Mouse (Mus musculus) hindbrain, embryonic 10.5 days (tissue): ENCODE results near the gene Map2k7. TPM values are rescaled to one million over a fixed set of nuclear protein-coding genes. Genes with fewer than 3 reads are reported as not detected.
A peak's percentile ranks its signal among the peaks of the same experiment; 100 is the strongest.

Source experiments
- DNase-seq: peaks from one replicate; pipeline ENCODE4 v3.0.0-alpha.2; 2017; ENCODE audit warnings: low spot score
- H3K27ac ChIP-seq: fragments of 300-500 bp; sonication (generic); 2 replicates; pipeline ENCODE4 v1.5.1; 2016; ENCODE audit warnings: mild to moderate bottlenecking, moderate library complexity
- H3K27me3 ChIP-seq: fragments of 300-500 bp; sonication (generic); 2 replicates; pipeline ENCODE4 v1.6.1; 2016; ENCODE audit warnings: mild to moderate bottlenecking; ENCODE audit not compliant: poor library complexity, insufficient read depth, severe bottlenecking
- H3K36me3 ChIP-seq: fragments of 300-500 bp; sonication (generic); 2 replicates; pipeline ENCODE4 v1.6.1; 2016; ENCODE audit warnings: mild to moderate bottlenecking, moderate library complexity
- H3K4me1 ChIP-seq: fragments of 300-500 bp; sonication (generic); replicated peaks from 2 replicates; pipeline ENCODE4 v1.6.1; 2016; ENCODE audit warnings: mild to moderate bottlenecking
- H3K4me3 ChIP-seq: fragments of 300-500 bp; sonication (generic); 2 replicates; pipeline ENCODE4 v1.5.1; 2016; ENCODE audit warnings: mild to moderate bottlenecking, moderate library complexity
- H3K9me3 ChIP-seq: fragments of 300-500 bp; sonication (generic); 2 replicates; pipeline ENCODE4 v1.6.1; 2016; ENCODE audit warnings: mild to moderate bottlenecking, moderate library complexity
- WGBS: fragments of 180-500 bp; shearing (Covaris S2); methylation state at CpG from one replicate; pipeline ENCODE4 v1.1.7; 2016; 5-methylcytosine and 5-hydroxymethylcytosine counted together
- polyA plus RNA-seq: library from polyadenylated mRNA; unstranded; fragments of >200 nt; fragmentation: Nextera tagmentation; extraction: Ambion mirVana; gene quantifications from 2 replicates; pipeline ENCODE4 v1.2.1, GENCODE M21; 2016

The Map2k7 gene
- polyA plus RNA-seq, 1 experiment from 2014 or later, result 39.4 TPM

DNA sequence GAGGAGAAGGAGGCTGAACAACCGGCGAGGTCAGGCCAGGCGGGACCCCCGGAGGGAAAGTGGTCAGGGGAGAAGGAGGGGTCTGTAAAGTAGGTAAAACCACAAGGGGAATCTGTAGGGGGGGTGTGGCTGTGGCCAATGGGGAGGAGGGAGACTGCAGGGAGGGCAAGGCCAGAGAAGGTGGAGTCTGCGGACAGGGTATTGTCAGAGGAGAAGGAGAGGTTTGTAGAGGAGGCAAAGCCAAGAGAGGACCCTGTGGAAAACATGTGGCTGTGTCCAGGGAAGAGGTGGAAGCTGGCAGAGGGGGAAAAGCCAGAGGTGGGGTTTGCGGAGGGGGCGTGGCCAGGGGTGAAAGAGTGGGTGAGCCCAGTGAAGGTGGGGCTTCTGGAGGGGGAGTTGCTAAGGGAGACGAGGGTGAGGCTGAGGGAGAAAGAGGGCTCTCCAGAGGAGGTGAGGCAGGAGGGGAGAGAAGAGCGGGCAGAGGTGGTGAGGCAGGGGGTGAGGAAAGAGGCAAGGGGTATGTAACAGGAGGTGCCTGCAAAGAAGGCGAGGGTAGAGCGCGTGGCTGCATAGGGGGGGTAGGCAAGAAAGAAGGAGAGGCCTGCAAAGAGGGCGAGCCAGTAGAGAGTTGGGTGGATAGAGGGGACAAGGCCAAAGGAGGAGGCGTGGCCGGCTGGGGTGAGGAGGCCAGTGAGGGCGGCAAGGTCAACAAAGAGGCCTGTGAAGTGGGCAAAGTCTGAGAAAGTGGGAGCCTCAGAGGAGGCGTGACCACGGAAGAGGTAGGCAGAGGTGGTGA lies 25.1 kb upstream of the Map2k7 start:
- DNase-seq, result peak; percentile 48
- 2% methylated on average over 18 of the region's 18 CpGs for WGBS
- H3K36me3 ChIP-seq, result peaks cover 31% of the 10 kb centered on the region
- H3K9me3 ChIP-seq, result peaks cover 4% of the 10 kb centered on the region; the same call in 1 of the 2 replicates
- H3K4me1 ChIP-seq, result peaks cover 51% of the 10 kb centered on the region
- H3K4me3 ChIP-seq, result peak overlapping the region; percentile 50
- peak overlapping the region; percentile 77 for H3K27ac ChIP-seq
- H3K27me3 ChIP-seq, result peaks cover 67% of the 10 kb centered on the region

DNA sequence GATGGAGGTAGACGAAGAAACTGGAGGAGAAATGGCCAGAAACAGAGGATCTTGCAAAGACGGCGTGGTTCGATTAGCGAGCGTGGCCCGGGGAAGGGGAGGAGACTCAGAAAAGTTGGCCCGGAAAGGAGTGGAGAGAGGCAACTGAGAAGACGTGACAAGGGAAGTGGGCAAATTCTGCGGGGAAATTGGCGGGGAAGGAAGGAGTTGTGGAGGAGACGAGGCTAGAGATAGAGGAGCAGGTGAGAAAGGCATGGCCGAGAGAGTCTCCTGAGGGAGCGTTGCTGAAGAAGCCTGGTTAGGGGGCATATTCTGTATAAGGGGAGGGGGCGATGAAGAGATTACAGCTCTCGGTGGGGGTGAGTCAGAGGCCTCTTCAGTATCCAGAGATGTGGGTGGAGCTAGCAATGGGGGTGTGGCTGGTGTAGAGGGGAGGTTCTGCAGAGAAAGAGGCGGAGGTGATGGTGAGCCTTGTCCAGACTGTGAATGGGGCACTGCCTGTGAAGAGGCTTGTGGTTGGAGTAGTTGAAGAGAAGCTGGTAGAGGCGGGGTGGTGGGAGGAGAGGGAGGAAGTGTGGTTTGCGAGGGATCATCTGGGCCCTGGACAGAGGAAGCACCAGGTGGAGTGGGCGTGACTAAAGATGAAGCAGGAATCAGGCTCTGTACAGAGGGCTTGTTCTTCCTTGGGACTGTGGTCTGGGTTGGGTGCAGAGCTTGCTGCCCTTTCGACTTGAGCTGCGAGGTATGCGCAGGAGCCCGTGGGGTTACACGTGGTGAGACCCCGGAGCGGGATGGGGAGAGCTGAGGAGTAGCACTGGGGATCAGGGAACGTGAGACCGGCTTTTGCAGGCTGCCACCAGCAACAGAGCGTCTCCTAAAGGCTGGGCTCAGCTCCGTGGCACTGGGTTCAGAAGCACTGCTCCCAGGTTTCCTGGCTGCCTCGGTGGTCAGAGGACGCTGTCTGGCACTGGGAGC lies 24.2 kb upstream of the Map2k7 start:
- H3K27ac ChIP-seq, result peak overlapping the region; percentile 77
- H3K36me3 ChIP-seq, result peaks cover 27% of the 10 kb centered on the region
- H3K27me3 ChIP-seq, result peaks cover 66% of the 10 kb centered on the region
- H3K9me3 ChIP-seq, result peaks cover 3% of the 10 kb centered on the region; the same call in 1 of the 2 replicates
- H3K4me3 ChIP-seq, result peak overlapping the region; percentile 50
- H3K4me1 ChIP-seq, result peaks cover 51% of the 10 kb centered on the region
- WGBS, result 8% methylated on average over 33 of the region's 33 CpGs
- peak; percentile 44 for DNase-seq

DNA sequence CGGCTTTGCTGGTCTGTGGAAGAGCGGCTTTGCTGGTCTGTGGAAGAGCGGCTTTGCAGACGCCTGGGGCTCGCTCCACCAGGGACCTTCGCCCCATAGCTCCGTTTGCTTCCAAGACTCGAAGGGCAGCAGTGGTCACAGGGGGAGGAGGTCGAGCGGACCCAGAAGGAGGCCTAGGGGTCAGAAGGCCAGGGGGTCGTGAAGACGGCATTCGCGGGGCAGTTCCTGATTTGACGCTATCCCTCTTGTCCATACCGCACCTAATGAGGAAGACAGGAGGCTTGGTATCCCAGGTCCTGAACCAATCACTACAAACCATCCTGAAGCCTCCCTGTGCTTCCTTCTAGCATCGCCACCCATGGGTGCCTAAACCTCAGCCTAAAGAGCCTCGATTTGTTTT lies 22.2 kb upstream of the Map2k7 start:
- DNase-seq, result no peak

DNA sequence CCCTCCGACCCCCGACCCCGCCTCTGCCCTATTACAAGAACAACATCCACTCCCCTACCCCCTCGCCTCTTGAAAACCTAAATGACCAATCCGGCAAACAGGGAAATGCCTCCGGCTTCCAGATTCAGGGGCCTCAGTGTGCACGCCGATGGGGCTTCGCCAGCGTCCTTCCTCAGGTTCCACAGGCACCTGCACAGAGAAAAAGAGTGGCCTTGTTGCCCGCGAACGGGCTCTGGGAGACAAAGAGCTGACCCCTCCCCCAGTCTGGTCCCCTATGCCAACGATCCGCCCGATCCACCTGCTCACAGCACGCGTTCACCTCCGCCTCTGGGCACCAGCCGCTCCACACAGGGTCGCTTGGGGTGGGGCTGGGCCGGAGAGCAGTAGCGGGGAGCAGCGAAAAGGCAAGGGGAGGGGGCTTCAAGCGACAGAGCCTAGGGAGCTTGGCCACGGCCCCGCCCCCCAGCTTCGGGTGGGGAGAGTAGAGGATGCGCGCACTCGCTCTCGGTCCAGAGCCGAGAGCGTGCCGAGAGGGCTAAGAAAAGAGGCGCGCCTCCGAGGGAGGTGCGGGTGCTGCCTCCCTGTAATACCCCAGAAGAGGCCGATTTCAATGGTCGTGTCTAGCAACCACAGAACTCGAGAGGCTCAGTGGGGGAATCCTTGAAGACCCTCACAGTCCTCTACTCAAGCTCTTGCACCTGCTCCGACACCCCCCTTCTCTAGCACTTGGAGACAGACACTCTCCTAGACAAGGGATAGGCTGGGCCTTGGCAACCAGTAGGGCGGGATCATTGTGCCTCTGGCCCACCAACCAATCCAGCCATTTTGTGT lies 21.5 kb upstream of the Map2k7 start, which contains the start of gene Prr36:
TSS of gene Prr36 (minus strand) at position 669 of the 831 bp plus-strand sequence.
- Histone ChIP-seq H3K27ac (peak within 1 kb of the TSS; percentile 94), H3K36me3 (peaks cover 6% of the 10 kb centered on the region; the same call in 1 of the 2 replicates), H3K9me3 (no peaks in the 10 kb centered on the region), H3K4me1 (peaks cover 51% of the 10 kb centered on the region), H3K27me3 (peaks cover 66% of the 10 kb centered on the region), H3K4me3 (peak within 1 kb of the TSS; percentile 70)
- WGBS, result 1% methylated on average over 44 of the region's 44 CpGs
- peak; percentile 84 for DNase-seq

More for the DNA sequence above, 22.2 kb upstream of the Map2k7 start:
- Histone ChIP-seq H3K4me3 (peak overlapping the region; percentile 70), H3K36me3 (peaks cover 7% of the 10 kb centered on the region; the same call in 1 of the 2 replicates), H3K9me3 (no peaks in the 10 kb centered on the region), H3K27ac (peak overlapping the region; percentile 94), H3K27me3 (peaks cover 70% of the 10 kb centered on the region), H3K4me1 (peaks cover 51% of the 10 kb centered on the region)
- WGBS, result 4% methylated on average over 18 of the region's 18 CpGs

DNA sequence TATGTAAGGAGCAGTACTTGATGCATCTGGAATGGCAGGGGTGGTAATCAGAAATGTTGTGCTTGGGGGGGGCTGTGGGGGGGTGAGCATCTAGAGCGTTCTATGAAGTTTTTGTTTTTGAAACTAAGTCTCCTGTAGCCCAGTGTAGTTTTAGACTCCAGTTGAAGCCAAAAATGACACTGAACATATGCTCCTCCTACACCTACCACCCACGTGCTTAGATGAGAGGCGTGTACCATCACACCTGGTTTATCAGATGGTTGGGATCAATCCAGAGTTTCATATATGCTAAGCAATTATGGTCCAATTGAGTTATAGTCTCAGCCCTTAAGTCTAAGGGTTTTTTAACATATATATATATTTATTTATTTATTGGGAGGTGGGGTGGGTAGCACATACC lies 18.9 kb upstream of the Map2k7 start:
- Histone ChIP-seq H3K27me3 (peaks cover 43% of the 10 kb centered on the region), H3K9me3 (no peaks in the 10 kb centered on the region), H3K4me1 (peaks cover 30% of the 10 kb centered on the region), H3K27ac (no peak overlapping the region), H3K36me3 (peaks cover 4% of the 10 kb centered on the region; the same call in 1 of the 2 replicates), H3K4me3 (no peak overlapping the region)
- 87% methylated on average over 3 of the region's 3 CpGs for WGBS
- DNase-seq, result no peak

DNA sequence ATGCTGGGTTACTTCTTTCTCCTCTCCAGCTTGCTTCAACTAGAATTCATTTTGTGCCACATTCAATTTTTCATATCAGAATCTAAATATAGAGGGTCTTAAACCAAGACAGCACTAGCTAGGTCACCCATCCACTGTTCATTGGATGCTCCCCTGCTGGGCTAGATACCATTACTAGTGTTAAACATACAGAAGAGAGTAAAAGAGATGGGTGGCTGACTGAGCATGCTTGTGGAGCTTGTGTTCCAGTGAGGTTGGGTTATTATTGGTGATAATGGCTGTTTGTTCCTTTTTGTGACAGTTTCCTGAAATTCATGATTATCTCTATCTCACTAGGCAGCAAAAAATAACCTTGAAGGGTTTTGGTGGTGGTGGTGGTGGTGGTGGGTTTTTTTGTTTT lies 16.5 kb upstream of the Map2k7 start:
- Histone ChIP-seq H3K27me3 (peaks cover 37% of the 10 kb centered on the region), H3K9me3 (no peaks in the 10 kb centered on the region), H3K27ac (no peak overlapping the region), H3K4me1 (peaks cover 13% of the 10 kb centered on the region), H3K36me3 (no peaks in the 10 kb centered on the region), H3K4me3 (no peak overlapping the region)
- DNase-seq, result no peak

DNA sequence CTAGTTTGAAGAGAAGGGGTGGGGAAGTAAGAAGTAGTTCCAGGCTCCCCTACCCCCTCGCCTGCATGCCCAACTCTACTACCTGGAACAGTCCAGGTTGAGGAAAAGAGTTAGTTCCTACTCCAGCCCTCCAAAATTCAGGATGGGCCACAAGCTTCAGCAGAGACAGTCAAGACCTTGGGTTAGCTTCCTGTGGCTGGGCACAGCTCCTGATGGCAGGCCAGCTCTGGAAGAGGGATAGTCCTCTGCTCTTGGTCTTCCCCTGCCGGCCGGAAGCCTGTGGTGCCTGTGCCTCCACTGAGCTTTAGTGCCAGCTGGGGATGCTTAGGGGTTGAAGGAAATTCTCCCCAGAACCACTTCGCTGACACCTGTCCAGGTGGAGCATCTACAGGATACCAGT lies 12.2 kb upstream of the Map2k7 start:
- no peak for DNase-seq
- Histone ChIP-seq H3K9me3 (no peaks in the 10 kb centered on the region), H3K4me3 (peak overlapping the region; percentile 39), H3K4me1 (peaks cover 7% of the 10 kb centered on the region), H3K27me3 (peaks cover 49% of the 10 kb centered on the region), H3K27ac (no peak overlapping the region), H3K36me3 (no peaks in the 10 kb centered on the region)
- WGBS, result 25% methylated on average over 4 of the region's 4 CpGs

DNA sequence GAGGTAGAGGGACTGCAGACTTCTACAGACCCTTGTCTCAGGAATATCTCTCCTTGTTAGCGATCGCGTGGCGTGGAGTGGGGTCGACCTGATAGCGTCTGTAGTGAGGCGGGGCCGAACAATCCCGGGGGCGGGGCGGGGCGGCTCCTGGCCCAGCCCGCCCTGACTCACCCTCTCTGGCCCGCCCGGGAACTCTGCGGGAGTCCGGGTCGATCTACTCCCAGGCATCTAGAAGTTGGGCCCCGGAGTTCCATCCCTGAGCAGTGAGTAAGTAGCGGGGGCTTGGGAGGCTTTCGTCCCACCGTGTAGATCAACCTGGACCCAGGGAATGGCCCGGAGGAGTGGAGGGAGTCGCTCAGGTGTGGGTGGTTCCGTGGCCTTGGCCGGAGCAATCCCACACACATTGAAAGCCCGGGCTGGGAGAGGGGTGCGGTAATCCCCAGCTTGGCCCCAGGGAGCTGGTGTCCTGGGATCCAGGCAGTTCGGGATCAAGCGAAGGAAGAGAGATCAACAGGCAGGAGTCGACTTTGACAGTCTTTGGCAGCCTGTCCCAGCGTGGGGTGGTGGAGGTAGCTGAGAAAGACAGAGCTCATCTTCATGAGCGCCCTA lies 11.7 kb upstream of the Map2k7 start, which contains the start of gene Lrrc8e:
TSS of gene Lrrc8e (plus strand) at position 89 of the 609 bp plus-strand sequence.
- peaks cover 50% of the 10 kb centered on the region for H3K27me3 ChIP-seq
- no peaks in the 10 kb centered on the region for H3K9me3 ChIP-seq
- no peak for DNase-seq
- H3K4me3 ChIP-seq, result peak within 1 kb of the TSS; percentile 39
- no peaks in the 10 kb centered on the region for H3K36me3 ChIP-seq
- 5% methylated on average over 33 of the region's 33 CpGs for WGBS
- 0 out of 2 replicates have a peak within 1 kb of the TSS, but pooled peaks have one; percentile 0 for H3K27ac ChIP-seq
- peaks cover 7% of the 10 kb centered on the region for H3K4me1 ChIP-seq

DNA sequence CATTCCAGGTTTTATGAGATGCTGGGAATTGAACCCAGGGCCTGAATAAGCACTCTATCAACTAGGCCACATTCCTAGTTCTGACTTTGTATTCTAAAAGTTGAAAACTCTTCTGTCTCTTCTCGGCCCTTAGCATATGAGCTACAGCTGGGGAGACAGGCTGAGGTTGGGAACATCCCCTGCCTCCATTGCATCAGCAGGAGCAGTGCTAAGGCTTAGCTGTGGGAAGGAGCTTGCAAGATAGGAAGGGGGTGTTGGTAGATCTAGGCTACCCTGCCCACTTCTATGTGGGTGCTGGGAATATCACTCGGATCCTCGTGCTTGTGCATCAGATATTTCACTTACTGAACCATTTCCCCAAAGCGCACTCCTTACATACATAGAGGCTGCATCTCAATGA lies 10.6 kb upstream of the Map2k7 start:
- peaks cover 7% of the 10 kb centered on the region for H3K4me1 ChIP-seq
- no peak overlapping the region for H3K27ac ChIP-seq
- H3K27me3 ChIP-seq, result peaks cover 50% of the 10 kb centered on the region
- no peak overlapping the region for H3K4me3 ChIP-seq
- H3K36me3 ChIP-seq, result no peaks in the 10 kb centered on the region
- 94% methylated on average over 4 of the region's 4 CpGs for WGBS
- DNase-seq, result no peak
- no peaks in the 10 kb centered on the region for H3K9me3 ChIP-seq

DNA sequence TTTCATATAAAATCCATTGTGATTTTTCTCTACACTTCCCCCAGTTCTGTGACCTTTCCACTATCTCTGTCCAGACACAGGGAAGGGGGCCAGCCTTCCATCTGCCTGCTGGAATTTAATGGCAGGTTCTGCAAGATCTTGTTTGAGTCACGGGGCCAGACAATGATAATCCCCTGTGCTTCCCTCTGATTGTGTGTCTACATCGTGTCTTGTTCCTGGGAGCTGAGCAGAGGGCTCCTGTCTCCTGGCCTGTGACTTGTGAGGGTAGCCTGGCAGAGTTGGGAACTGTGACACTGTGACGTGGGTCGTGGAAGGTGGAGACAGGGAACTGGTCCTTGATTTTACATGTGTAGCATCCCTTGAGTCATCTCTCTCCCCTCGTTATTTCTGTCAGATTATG lies 8.8 kb upstream of the Map2k7 start:
- Histone ChIP-seq H3K9me3 (no peaks in the 10 kb centered on the region), H3K4me1 (peaks cover 7% of the 10 kb centered on the region), H3K36me3 (no peaks in the 10 kb centered on the region), H3K4me3 (no peak overlapping the region), H3K27me3 (peaks cover 58% of the 10 kb centered on the region), H3K27ac (no peak overlapping the region)
- 78% methylated on average over 5 of the region's 5 CpGs for WGBS
- DNase-seq, result no peak

DNA sequence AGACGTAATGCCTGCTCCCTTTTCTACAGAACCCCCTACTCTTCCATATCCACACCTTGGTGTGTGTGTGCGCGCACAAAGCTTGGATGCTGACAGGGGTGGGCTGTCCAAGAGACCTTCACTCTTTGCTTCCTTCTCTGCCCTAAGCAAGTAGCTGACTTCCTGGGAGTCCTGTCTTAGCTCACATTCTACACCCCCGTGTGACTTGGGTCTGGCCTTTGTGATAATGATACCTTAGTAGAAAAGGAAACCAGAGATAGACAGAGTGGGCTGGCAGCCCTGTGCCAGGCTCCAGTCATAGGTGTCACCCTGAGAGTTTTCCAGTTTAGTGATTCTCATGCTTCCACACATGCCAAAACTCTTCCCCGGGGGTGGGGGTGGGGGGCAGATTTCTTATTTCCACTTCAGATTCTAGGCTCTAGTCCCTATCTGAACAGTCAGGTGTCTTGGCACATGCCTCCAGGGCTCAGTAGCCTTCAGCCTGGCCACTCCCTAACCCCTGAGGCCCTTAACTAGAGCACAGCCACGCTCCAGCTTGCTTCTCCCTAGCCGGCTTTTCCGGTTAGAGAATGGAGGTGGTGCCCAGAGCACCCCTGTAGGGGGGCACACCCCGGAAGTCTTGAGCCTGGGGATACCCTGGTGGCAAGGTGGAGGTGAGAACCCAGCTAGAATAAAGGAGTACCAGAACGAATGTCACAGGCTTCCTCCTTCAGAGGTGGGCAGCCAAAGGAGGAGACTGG lies 7.8 kb upstream of the Map2k7 start:
- Histone ChIP-seq H3K27me3 (peaks cover 62% of the 10 kb centered on the region), H3K9me3 (no peaks in the 10 kb centered on the region), H3K36me3 (no peaks in the 10 kb centered on the region), H3K4me1 (peaks cover 7% of the 10 kb centered on the region), H3K27ac (no peak overlapping the region), H3K4me3 (no peak overlapping the region)
- WGBS, result 66% methylated on average over 10 of the region's 10 CpGs
- DNase-seq, result no peak
